Comparison of ENCODE assay signal across 13 mouse cellular contexts in the genomic region with DNA sequence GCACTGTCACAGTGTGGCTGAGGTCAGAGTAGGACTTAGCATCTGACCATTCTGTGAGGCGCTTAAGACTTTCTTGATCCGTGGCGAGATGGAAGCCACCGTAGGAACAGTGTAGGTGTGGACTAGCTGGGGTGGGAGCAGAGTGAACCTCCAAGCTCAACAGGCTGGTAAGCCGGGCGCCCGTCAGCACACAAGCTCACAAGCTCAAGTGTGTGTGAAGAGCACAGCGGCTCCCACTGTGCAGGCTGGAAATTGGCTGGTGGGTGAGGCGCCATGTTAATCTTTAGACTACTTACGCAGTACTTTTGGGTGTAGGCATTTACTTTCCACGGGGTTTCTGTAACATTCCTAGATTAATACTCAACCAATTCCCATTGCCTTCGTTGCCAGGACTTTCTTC.
"Had no signal": no experiment of that assay in that cellular context is flagged by ENCODE, and none has a peak within 500 bp of the region (broad histone marks: within the 10 kb centered on the region; RNA-seq: fewer than 3 reads in every experiment).

No protein-coding gene starts in this region.

- H3K9me3 ChIP-seq: kidney, embryonic 15.5 days; limb, embryonic 13.5 days; midbrain, embryonic 15.5 days; neural tube, embryonic 13.5 days had no signal

- H3K4me2 ChIP-seq: kidney, embryonic 15.5 days; limb, embryonic 13.5 days; lung, embryonic 14.5 days; midbrain, embryonic 11.5 days; midbrain, embryonic 15.5 days; neural tube, embryonic 13.5 days had no signal

- H3K27ac ChIP-seq: kidney, embryonic 15.5 days; limb, embryonic 13.5 days; liver, embryonic 14.5 days; midbrain, embryonic 15.5 days; neural tube, embryonic 13.5 days had no signal

- H3K36me3 ChIP-seq: kidney, embryonic 15.5 days; limb, embryonic 13.5 days; midbrain, embryonic 15.5 days; neural tube, embryonic 13.5 days had no signal

- ATAC-seq: midbrain, embryonic 15.5 days had no signal

- H3K27me3 ChIP-seq: kidney, embryonic 15.5 days; limb, embryonic 13.5 days; midbrain, embryonic 15.5 days; neural tube, embryonic 13.5 days had no signal

- H3K4me3 ChIP-seq: kidney, embryonic 15.5 days; limb, embryonic 13.5 days; midbrain, embryonic 15.5 days; neural tube, embryonic 13.5 days had no signal

- DNase-seq: kidney, adult 11 months; left cerebral cortex, postnatal 4 days; lung, embryonic 14.5 days; retina, postnatal 1 day; right cerebral cortex, postnatal 4 days; spleen, adult 18-20 months; thymus, postnatal 36 days had no signal

- H3K9ac ChIP-seq: kidney, embryonic 15.5 days; limb, embryonic 13.5 days; liver, embryonic 14.5 days; lung, embryonic 14.5 days; midbrain, embryonic 15.5 days; neural tube, embryonic 13.5 days had no signal

- H3K4me1 ChIP-seq: midbrain, embryonic 15.5 days had no signal
